Mouse (Mus musculus) kidney, postnatal 4 days (tissue): ENCODE measurements around the gene Umodl1.

Source experiments
- DNase-seq, 2 experiments: peaks; one replicate each; pipeline ENCODE4 v3.0.0; 2021; ENCODE audit warnings: mixed read lengths in 2 of 2

Umodl1 gene

DNA sequence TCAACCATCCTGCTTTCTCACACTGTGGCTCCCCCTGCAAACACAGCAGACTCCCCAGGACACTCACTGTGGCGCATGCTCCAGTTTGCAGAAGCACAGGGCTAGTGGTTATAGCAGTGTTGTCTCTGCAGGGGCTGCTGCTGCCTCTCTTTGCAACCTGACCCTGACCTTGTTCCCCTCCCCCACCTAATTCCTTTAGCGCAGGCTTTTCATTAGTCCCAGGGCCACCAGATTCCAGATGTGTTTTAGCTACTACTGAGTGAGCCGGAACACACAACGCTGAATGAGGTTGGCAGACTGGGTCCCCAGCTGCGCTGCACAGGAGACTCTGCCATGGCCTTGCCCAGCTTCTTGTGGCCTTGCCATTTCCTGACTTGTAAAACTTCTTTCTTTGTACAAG is 46.5 kb downstream of the Umodl1 start:
- DNase-seq, result no peak

- DNase-seq, result no peak
These were observed 48.2 kb downstream of the Umodl1 start for GRCm38 (mm10) chr17:31002613-31003012.

DNA sequence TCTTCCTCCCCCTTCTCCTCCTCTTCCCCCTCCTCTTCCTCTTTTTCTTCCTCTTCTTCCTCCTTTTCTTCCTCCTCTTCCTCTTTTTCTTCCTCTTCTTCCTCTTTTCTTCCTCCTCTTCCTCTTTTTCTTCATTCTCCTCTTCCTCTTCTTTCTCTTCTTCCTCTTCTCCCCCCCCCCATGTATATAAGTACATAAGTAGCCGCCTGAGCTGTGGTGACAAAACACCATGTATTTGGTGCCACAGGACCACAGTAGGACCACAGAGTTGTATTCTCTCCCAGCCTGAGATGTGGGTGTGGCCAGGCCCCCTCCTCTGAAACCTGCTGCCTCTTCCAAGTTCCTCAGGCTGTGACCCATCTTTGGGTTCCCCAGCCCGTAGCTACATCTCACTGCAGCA is 50.8 kb downstream of the Umodl1 start:
- no peak for DNase-seq

GRCm38 (mm10) chr17:31007357-31007756 is 52.9 kb downstream of the Umodl1 start:
- no peak for DNase-seq

- no peak for DNase-seq
These were observed 54.0 kb downstream of the Umodl1 start for GRCm38 (mm10) chr17:31008416-31008815.

DNA sequence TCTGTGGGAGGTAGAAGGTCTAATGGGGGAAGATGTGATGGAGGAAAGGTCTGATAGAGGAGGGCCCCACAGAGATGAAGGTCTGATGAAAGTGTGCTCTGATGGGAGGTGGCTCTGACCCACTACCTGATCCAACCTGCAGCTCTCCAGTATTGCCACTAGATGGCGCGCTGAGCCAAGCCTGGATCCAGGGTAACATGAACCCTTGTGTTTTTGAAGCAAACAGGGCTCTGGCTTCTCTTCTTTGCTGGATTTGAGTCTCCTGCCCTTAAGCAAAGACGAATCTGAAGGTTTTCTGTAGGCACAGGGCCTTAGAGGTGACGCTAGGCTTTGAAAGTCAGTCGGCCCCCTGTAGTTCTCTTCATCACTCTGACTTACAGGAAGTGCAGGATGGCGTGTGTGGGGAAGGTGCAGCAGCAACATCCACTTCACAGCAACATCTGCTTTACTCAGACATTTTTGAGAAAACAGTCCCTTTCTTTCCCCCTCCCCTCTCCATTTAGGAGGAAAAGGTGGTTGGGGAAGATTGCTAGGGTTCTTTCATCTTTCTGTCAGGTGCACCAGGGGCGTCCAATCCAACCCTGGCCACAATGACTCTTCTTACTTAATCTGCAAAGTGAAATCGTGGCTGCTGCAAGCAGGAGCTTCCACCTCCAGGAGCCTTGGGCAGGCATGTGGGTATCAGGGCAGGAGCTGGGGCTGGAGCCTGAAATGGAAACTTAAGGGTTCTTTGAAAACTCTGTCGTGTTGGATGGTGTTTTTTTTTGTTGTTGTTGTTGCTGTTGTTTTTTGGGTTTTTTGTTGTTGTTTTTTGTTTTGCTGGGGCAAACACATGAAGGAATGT is 57.3 kb downstream of the Umodl1 start:
- peak; percentile 63 to 65 for DNase-seq

DNA sequence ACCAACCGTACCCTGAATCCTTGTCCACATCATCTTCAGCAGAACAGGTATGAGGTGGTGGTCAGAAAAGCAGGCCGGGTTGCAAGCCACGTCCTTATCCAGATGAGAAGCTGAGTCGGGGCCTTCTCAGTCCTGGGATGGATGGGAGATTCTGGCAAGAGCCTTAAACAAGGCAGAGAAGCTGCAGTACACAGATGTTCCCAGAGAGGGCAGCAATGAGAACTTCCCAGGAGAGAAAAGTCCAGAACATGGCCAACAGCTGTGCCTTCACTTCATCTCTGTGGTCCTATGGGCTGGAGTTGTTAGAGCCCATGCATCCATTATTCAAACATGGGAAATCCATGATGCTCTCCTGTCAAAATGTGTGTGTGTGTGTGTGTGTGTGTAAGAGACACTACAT is 63.8 kb downstream of the Umodl1 start:
- peak; percentile 77 to 78 for DNase-seq

GRCm38 (mm10) chr17:31019505-31019904 is 65.1 kb downstream of the Umodl1 start:
- DNase-seq, result peak; percentile 75 to 78

- DNase-seq, result no peak
These were observed 65.6 kb downstream of the Umodl1 start for GRCm38 (mm10) chr17:31020078-31020477.

DNA sequence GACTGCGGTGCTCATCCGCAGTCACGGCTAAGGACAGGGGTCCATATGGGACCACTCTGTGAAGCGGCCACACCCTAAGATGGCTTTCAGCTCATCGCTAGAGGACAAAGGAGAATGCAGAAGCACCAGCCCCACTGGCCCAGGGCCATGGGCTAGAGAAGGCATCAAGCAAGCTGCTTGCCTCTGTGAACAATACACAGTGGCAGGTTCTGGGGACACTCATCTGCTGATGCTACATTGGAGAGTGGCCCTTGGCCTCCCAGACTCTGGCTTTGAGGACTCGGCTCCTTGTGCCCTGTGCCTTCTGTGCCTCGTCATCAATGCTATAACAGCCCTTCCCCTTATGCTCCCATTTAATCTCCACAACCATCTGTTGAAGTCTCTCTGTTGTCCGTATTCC is 66.8 kb downstream of the Umodl1 start:
- no peak for DNase-seq

DNA sequence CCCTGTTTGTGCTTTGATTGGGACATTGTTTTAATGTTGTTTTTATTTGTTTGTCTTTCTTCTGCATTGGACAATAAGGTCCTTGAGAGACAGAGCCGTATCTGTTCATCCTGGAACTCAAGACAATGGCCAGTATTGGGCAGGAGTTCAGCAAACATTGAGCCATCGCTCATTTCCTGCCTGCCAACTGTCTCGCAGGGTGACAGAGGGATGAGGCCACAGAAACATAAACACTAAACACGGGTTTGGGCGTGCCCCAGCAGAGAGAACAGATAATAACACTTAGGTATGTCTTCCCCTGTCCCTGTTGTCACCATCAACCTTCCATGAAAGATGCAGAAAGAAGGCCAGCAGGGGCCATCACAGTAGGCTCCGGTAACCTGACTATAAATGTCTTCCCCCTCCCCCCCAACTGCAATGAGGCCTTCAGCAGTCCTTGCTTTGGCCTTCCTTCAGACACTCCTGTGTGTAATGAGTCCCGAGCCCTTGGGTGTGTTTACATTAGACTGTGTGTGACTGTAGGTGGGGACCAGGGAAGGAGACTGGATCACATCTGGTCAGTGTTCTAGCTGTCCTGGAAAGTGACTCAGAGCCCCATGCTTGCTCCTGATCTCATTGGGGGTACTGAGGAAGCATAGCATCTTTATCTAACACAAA is 69.8 kb downstream of the Umodl1 start:
- DNase-seq, result no peak

- DNase-seq, result no peak
These were observed 70.3 kb downstream of the Umodl1 start for GRCm38 (mm10) chr17:31024782-31025125.

DNA sequence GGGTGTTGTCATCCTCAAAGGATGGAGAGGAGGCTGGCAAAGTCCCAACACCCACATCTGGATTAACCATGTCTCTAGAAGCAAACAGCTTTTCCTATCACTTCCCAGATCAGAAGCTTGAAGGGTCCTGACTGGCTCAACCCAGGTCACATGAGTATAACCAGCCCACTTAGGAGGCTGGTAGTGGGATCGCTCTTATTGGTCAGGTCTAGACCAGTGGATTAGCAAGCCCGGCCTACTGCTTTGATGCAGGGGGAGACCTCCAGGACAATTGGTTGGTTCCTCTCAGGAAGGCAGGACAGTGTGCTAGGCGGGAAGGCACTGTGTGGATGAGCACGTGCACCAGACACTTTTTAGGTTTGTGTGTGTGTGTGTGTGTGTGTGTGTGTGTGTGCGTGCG is 72.5 kb downstream of the Umodl1 start:
- DNase-seq, result no peak

DNA sequence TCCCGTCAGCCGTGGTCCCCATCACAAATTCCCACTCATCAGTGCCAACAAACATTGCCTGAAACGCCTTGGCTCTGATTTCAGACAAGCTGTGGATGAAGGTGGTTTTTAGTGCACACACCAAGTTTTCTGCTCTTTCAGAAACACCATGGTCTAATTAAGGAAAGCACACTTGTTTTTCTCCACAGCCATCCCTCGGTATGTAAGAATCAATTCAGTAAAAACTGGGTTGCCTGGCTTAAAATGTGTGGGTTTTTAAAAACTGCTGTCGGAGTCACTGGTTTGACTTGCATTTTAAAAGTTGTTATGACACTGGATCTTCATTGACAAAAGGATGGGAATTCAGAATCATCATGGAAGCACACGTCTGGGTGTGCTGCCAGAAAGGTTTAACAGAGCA is 73.3 kb downstream of the Umodl1 start:
- no peak for DNase-seq

- DNase-seq, result no peak
These were observed 74.5 kb downstream of the Umodl1 start for GRCm38 (mm10) chr17:31028821-31029370.

- DNase-seq, result no peak
These were observed 75.0 kb downstream of the Umodl1 start for GRCm38 (mm10) chr17:31029407-31029806.

GRCm38 (mm10) chr17:31032341-31032740 is 77.9 kb downstream of the Umodl1 start:
- no peak for DNase-seq

DNA sequence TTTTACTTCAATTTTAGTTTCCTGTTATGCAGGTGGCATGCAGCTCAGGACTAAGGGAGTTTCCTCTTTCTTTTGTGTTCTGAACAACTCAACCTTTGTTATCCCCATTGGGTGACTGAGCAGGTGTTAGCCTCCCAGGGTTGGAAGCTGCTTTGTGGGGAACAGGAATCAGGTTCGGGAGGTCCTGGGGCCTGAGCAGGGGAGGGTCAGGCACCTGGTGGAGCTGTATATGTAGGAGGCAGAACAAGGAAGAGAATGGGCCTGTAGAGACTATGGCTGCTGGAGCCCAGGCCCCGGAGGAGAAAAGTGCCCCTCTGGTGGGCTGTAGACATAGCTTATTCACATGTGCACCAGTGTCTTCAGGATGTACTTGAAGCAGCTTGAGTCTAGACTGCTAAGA is 78.8 kb downstream of the Umodl1 start:
- DNase-seq, result no peak

DNA sequence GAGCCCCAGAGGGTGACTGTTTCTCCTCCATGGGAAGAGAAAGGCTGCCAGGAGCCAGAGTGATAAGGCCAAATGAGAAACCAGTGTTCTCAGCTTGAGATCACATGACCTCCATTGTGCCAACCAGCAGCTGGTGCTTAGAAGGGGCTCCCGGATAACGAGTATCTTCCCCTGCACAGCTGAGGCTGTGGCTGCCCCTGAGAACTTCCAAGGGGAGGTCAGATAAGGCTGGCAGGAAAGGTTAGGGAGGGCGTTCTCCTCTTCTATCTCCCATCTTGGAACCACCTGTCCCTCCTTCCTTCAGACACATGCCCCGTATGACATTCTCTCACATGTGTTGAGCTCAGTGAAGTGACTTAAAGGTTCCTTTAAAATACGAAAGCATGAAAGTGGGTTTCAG is 79.7 kb downstream of the Umodl1 start:
- no peak for DNase-seq

DNA sequence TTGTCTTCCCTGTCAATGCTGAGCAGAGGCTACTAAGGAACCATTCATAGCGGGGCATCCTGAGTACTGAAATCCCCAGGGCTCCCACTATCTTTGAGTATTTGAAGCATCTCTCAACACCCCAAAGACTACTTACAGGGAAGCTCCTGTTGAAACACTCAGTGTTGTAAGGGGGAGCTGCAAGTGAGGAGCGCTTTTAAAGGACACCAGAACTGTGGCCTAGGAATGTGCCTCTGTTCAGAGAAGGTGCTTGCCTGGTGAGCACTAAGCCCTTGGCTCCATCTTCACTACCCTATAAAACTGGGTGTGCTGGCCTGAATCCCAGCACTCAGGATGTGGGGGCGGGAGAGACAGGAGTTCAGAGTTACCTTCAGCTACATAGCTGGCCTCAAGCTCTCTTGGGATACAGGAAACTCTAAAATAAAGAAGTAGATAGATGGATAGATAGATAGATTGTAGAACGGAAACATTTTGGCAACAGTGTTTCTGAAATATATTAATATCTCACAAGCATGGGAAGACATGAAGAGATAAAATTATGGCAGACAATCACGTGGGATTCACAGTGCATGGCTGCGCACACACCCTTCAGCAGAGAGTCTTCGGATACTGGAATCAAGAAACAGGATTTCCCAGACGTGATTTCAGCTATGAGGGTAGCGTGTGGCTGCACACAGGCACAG is 80.4 kb downstream of the Umodl1 start:
- DNase-seq, result no peak

- no peak for DNase-seq
These were observed 81.9 kb downstream of the Umodl1 start for GRCm38 (mm10) chr17:31036168-31036876.

GRCm38 (mm10) chr17:31037331-31037730 is 82.9 kb downstream of the Umodl1 start:
- no peak for DNase-seq

DNA sequence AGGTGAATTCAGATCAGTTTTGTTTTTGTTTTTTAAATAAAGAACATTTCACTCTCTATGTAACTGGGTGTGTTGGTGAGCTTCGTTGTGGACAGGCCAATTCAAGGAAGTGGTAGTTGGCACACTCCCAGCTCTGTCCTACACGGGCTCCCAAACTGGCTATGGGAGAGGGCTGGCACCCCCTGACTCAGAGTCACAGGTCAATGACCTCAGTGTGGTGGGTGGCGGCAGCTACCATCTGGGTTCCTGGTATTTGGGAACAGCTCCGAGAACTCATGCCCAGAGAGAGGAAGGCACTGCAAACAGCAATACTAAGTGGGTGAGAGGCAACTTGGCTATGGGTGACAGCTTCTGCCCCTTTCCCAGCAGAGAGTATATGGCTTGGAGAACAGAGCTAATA is 83.9 kb downstream of the Umodl1 start:
- peak in 1 of 2 experiments; percentile 17 for DNase-seq
